Mouse (Mus musculus) frontal cortex, adult (tissue): Measurements from ENCODE around the gene Tmem238l.

ENCODE experiments used
- ATAC-seq: cut with Nextera tagmentation; 2 replicates; pipeline ENCODE4 v1.9.2; 2017; ENCODE audit warnings: mild to moderate bottlenecking, moderate library complexity, mixed read lengths; ENCODE audit not compliant: low TSS enrichment

The Tmem238l gene

DNA sequence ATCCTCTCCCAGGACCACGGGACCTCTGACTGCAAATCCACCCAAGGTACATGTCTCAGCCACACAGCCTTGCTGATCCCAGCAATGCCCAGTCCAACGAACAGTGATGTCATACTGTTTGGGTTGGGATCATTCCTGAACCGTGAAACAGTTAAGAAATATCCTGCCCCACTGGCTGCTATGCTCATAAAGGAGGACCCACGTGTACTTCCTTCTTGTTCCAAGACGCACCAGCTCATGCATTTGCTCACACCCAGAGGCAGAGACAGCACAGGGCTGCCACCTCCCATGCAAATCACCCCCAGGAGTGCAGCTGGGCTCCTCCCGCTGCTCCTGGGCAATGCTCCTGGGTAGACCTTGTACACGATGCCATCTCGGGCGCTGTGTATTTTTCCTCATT, at the start of gene Tmem238l:
TSS of gene Tmem238l (plus strand) at position 336 of the 400 bp plus-strand sequence.
- no peak for ATAC-seq

- no peak for ATAC-seq
These were observed 44.6 kb upstream of the Tmem238l start, which contains the start of gene Pirt for GRCm38 (mm10) chr11:66911811-66912210. Gene Pirt, plus strand, starts transcription at chr11:66911981.

DNA sequence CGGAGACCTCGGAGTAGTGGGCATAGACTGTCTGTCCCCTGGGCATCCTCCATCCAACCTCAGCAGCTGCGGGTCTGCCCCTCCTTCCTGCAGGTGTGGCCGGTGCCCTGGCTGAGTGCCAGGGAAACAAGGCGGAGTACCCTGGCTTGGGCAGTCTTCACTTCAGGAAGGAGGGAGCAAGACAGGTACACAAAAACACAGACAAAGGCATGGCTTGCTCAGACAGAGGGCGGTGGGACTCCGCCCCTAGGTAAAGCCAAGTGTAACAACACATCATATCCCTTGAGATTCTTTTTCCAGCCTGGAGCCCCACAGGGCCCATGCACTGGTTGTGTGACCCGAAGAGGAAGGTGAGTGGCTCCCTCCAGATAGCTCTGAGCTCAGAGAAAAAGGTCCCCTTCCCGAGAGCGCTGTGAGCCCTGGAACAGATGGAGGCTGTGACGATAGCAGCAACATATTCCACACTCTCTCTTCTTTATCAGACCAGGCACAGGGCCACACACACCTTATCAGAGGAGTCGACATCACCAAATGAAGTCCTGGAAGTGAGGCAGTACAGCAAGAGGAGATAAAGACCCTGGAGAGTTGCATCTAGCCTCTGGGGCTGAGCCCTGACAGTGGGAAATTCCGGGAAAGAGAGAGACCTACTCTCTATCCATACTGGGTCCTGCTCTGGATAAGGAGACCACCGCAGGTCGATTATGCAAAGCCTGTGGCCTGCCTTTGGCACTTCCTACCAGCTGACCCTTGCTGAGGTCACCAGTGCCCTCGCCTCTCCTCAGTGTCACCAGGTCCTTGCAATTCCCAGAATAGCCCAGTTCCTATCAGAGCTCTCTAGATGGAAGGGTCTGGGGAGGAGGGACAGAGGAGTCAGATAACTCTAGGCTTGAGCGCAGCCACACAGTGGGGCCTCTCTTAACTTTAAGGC, 43.6 kb upstream of the Tmem238l start:
- no peak for ATAC-seq

- peak; percentile 65 for ATAC-seq
These were observed 42.2 kb upstream of the Tmem238l start for GRCm38 (mm10) chr11:66914249-66914648.

- no peak for ATAC-seq
These were observed 36.4 kb upstream of the Tmem238l start for GRCm38 (mm10) chr11:66920012-66920411.

DNA sequence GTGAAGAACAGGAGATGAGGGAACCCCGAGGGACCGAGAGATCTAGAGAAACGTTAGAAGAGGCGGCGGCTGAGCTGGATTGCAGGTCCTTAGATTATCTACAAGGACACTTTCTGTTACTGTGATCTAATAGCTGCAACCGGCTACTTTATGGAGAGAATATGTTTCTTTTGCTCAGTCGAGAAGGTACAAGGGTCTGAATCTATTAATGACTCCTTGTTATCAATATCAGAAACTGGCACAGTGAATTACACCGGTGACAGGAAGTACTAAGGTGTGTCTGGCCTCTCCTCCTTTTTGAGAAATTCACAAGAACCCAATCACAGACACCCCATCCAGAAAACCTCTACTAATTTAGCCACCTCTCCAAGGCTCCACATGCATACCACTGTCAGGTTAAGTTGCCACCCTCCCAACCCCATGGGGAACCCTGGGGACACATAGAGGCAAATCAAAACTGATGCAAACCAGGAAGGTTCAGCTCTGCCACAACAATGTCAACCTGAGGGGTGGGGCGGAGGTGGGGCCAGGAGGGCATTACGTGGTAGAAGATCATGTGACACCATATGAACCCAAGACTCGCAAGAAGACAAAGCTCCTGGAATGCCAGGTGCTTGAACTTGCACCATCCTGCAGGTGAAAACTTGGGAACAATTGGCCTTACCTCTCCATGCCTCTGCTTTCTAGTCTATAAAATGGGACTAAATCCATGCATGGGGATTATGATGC, 32.2 kb upstream of the Tmem238l start:
- ATAC-seq = no peak

DNA sequence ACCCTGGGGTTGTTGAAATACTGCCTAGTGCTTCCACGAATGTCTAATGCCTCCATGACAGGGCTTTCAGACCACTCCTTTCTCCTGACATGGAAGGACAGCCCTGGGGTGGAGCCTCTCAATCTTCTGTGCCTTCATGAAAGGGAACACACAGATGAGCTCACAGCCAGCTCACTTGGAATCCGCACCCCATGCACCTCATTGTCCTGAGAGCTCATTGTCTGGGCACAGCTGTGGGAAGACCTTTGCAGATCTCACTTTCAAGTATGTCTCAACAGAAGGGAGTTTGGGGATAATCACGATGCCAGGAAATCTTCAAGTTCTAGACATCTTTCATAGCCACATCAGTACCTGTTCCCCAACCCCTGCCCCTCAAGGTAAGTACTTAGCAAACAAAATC, 28.1 kb upstream of the Tmem238l start:
- no peak for ATAC-seq

GRCm38 (mm10) chr11:66932827-66933599, 23.4 kb upstream of the Tmem238l start:
- peak; percentile 73 for ATAC-seq

DNA sequence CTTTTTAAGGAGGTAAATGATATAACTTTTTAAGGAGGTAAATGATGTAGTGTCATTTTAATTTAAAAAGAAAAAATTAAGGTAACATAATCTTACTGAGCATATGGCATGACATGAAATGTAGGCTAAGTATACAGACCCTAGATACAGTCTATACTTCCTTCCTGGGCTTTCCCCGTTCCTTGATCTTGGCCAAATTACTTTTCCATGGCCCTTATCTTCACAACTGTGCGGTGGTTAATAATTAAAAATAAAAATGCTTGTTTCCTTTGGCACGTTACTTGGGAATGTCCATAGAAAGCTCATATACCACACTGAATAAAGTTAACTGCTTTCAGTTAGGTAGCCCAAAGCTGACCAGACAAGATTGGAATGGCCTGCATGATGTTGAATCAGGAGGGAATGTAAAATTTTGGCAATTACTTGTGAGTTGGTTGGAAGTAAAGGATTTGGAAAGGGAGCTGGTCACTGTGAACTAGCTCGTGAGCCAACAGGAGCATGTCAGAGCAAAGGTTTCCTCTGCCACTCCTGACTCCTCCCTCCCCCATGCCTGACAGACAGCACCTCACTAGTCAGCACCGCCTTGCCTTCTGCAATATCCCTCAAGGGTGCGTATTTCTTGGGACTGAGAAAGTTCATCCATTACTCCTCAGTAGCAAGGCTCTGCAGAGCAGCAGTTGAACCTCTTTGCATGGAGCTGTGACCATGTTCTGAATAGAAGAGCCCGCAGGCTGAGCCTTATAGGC, 21.8 kb upstream of the Tmem238l start:
- no peak for ATAC-seq

DNA sequence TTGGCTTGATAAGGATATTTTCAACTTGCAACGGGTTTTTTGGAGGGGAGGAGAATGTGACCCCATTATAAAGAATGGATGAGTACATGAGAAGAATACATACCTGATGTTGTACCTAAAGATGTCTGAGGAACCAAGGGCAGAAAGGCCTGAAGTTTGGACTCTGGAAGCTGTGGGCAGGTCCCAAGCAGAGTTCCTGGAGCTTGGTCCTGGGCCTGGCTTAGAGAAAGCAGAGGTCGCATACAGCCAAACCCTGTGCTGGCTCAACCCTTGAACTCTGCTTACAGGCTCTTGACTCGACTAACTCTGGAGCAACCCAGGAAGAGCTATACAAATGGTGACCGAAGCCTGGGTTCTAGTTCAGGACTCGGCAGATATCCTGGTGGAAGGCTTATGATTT, 14.4 kb upstream of the Tmem238l start:
- ATAC-seq = no peak

- no peak for ATAC-seq
These were observed 11.1 kb upstream of the Tmem238l start for GRCm38 (mm10) chr11:66945224-66945767.

DNA sequence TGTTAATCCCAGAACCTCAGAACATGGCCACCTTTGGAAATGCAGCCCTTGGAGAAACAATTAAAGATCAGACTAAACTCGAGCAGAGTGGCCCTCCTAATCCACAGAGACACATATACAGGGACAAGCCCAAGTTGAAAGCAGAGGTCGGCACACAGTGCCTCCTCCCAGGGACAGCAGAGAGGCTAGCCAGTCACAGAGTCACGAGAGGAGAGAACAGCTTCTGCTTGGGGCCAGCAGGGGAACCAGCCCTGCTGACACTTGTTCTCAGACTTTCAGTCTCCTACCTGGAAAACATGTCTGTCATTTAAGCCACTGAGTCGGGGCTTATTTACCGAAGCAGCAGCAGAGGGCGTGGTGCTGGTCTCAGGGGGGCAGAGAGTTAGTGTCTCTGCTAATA, 9.9 kb upstream of the Tmem238l start:
- ATAC-seq = no peak

GRCm38 (mm10) chr11:66946922-66947321, 9.5 kb upstream of the Tmem238l start:
- ATAC-seq = no peak

- no peak for ATAC-seq
These were observed 4.4 kb downstream of the Tmem238l start for GRCm38 (mm10) chr11:66960797-66961196.

DNA sequence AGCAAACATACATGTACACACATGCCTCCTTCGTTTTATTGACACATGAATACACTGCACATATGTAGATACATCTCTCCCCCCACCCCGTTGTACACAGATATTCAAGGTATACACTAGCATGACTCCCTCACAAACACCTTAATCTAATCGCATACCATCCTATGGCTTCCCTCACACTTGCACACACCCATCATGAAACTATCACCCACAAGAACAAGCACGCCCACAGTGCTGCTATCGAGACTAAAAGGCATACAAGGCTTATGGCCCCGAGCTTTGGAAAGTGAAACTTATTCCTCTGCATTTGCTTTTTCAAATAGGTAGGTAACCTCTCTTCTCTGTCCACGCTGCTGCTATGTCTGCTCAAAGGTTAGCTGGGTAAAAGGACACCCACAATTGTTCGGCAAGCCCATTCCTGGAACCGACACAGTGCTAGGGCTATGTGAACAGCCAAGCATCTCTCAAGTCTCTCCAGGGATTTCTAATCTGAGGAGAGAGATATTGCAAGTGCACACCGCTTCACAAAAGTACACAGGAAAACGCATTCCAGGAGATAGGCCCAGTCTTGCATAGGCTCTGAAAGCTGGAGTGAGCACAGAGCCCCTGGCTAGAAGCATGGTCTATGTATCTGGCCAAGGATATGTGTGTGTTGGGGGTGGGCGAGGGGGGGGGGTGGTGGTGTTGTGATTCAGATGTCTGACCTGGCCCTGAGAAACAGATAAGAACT, 5.2 kb downstream of the Tmem238l start:
- no peak for ATAC-seq

DNA sequence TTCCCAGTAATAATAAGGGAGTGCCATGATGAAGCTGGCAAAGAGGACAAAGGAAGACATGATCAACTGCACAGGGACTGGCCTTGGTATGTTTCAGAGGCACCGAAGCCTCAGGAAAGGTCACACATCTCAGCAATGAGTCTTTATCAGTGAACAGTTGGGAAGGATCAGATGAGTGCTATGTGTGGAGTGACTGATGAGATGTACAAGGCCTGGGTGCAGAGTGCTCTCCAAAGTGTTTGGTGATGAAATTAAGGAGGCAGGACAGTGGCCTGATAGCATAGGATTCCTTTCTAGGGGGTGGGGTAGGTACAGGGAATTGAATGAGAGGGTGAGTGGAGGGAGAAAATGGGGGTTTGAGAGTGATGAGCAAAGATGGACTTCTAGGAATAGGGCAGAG, 7.0 kb downstream of the Tmem238l start:
- ATAC-seq = no peak

DNA sequence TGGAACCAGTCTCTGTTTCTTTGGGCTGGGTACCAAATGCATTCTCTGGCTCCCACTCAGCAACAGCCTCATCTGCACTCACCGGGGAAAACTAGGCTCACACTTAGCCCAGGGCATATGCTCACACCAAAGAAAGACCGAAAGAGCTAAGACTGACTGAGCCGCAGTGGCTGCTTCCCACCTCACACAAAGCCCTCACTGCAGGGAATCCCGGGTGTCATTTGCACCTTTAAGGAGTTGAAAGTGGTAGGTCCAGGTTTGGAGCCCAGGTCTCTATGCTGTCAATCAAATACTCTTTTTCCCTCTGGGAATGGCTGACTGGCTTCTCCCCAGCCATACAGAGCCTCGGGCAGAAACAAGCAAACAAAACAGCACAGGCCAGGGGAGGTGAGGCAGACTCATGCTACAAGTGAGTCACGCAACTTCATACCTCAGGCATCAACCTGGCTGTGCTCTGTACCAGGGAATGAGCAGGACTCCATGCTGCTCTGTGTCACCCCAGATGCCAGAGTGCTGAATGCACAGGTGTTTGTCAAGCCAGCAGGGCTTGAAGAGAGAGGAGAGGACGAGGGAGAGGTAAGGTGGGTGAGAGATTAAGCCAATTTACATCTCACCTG, 10.2 kb downstream of the Tmem238l start:
- no peak for ATAC-seq

GRCm38 (mm10) chr11:66968575-66968974, 12.1 kb downstream of the Tmem238l start:
- ATAC-seq = no peak

GRCm38 (mm10) chr11:66973507-66973906, 17.1 kb downstream of the Tmem238l start:
- no peak for ATAC-seq
